Mouse (Mus musculus): ENCODE measurements around the gene Brf1.

Brf1 gene

GRCm38 (mm10) chr12:112976371-112977073, 24.0 kb downstream of the Brf1 start, which contains the start of gene Btbd6:
TSS of gene Btbd6 (plus strand) at chr12:112976482.
- DNase-seq = peak; percentile 95 to 97

DNA sequence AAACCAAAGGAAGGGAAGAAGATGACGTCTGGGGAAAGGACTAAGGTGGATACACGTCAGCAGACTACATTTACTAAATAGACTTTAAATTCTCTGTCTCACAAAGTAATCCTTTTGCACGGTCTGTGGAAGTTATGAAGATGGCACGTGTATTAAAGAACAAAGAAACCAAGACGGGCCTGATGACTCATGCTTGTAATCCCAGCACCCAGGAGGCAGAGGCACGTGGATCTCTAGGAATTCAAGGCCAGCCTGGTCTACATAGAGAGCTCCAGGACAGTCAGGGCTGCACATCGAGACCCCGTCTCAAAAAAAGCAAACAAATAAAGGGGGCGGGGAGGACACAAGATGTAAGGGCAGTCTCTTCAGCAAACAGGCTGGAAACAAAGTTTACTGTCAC, 25.8 kb downstream of the Brf1 start:
- no peak for DNase-seq

GRCm38 (mm10) chr12:112969616-112970015, 30.9 kb downstream of the Brf1 start:
- no peak for DNase-seq

DNA sequence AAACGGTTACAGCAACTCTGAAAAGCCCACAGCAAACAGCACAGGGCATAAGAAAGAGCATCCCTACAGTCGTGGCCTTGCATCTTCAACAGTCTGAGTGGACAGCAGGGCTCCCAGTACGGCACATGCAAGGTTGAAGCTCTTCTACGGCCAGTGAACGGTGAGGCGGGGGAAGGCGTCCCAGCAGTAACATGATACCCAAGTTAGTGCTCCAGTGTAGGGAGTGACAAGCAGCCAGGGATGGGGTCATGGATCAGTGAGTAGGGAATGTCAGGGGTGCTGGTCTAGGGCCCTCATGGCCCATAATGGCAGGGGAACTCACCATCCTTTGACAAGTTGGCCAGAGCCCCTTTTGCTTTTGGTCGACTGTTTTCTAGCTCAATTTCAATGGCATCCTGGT, 31.6 kb downstream of the Brf1 start:
- no peak for DNase-seq

DNA sequence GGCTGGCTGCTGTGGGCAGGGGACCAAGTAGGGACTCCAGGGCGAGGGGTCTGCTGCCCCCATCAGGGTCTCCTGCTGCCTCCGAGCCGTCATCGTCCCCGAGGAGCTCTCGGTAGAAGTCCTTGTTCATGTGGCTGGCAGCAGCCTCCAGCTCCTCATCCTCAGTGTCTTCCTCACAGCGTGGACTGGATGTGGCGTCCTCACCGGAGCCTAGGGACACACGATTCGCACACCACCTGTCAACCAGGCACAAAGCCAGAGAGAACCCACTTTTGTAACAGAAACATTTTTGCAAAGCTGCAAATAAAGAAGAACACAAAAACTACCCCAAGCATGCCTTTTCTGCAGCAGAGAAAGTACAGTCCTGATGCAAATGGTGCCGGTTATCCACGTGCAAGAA, 34.7 kb downstream of the Brf1 start:
- DNase-seq = peak; percentile 62 to 63

DNA sequence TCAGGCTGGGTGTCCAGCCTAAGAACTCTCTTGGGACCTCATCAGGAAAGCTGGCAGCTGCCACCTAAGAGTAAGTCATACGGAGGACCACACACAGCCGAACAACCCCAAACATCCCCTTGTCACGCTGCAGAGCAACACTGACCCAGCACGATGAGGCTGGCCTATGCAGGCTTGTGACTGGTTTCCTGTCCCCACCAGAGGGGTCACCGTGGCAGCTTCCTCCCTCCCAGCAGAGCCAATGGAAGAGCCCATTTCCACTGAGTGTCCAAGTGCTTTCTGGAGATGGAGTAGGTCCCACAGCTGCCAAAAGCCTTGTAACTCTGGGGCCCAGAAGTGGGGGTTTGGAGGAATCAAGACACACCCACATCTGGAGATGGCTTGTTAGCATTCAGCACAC, 38.6 kb downstream of the Brf1 start:
- no peak for DNase-seq

DNA sequence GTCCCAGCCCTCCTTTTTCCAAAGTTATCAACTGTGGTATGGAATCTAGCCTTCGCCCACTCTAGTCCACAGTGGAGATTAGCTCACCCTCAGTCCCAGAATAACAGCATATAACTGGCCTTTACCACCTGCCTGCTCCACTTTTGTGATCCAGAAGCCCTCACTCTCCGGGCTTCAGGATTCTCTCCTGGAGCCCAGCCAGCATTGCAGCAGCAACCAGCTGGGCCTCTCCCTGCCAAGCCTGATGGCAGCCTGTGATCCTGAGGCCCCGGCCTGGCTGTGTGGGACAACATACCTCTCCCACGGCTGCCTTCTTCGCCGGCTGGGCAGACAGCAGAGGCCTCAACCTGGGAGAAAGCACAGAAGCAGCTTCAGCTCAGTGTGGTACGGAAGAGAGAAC, 39.1 kb downstream of the Brf1 start:
- peak; percentile 69 to 83 for DNase-seq

DNA sequence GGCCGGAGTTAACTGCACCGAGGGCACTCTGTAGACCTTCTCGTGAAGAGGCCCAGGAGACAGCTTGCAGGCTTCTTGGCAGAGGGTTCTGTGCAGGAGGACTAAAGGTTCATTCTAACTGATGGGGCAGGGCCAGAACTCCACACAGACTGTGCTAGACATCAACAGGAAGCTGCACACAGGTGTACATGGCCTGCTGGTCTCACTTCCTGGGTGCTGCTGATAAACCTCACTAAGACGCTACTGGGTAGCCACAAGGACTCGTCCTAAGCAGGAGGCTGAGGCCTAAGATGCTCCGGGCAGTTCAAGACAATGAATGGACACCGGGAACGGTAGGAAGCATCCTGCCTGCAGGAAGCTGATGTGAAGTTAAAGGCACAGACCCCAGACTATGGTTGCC, 41.1 kb downstream of the Brf1 start:
- DNase-seq = no peak

GRCm38 (mm10) chr12:112958303-112958702, 42.2 kb downstream of the Brf1 start:
- DNase-seq = peak in 1 of 2 experiments; percentile 66

GRCm38 (mm10) chr12:112955800-112956199, 44.7 kb downstream of the Brf1 start:
- peak; percentile 88 to 91 for DNase-seq

DNA sequence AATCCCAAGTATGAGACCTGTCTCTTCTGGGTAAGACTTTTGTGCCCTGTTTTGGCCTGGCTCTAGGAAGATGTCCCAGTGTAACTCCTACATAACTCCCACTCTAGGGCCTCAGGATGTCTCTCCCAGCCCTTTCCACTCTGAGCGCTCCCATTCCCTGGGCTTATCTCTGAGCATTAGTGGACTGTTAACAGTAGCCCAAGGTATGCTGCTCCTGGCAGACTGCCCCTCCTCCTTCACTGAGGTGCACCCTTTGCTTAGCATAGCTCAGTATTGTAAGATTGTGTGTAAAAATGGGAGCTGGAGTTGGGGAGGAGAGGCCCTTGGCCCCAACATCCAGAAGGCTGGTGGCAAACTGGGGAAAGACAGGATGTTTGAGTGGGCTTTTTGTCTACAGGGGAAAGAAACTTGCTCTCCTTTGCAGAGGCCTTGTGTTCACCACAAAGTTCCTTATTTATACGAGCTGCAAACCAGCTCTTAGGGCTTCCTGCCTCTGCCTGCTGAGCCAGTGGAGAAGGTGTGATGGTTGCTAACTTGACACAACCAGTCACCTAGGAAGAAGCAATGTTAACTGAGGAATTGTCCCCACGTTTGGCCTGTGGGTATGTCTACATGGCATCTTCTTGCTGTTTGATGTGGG, 47.5 kb downstream of the Brf1 start:
- no peak for DNase-seq

DNA sequence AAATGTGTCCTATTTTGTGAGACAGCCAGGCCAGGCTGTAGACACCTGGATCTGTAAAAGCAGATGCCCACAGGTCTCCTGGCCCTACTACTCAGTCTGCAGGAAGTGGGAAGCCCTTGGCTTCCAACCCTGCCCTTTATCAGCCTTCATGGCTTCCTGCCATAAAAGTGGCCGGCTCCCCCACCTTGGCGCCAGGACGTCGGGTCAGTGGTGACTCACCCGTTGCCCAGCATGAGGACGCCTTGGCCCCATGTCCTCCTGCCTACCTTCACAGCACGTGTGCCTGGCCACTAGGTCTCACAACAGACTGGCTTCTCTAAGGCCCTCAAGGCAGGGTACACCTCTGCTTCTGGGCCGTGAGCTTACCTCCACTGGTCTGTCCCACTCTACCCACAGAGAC, 48.1 kb downstream of the Brf1 start:
- peak; percentile 55 to 75 for DNase-seq

DNA sequence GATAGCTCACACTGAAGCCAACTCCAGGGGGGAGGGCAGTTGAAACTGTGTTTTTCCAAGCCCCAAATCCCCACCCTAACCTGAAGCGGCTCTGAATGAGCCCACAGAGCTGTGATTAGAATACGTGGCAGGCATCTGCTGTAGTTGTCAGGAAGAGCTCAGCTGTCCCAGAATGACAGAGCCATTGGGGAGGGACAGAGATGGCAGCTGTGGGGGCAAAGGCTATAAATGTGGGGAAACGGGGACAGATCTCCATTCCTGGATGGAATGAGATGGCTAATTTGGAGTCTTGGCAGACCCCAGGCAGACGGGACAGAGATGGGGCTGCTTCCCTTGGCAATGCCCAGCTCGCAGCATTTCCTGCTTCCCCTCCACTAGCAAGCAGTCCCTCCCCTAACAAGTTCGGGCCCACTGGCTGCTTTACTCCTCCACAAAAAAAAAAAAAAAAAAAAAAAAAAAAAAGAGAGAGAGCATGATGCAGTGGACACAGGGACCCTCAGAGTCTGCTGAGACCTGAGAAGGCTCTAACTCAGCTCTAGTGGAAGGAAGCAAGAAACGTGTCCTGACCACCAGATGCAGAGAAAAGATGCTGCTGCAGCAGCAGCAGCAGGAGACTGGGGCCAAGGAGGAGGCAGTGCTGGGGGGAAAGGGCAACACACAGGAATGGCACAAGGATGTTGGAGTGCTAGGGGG, 49.2 kb downstream of the Brf1 start:
- no peak for DNase-seq

DNA sequence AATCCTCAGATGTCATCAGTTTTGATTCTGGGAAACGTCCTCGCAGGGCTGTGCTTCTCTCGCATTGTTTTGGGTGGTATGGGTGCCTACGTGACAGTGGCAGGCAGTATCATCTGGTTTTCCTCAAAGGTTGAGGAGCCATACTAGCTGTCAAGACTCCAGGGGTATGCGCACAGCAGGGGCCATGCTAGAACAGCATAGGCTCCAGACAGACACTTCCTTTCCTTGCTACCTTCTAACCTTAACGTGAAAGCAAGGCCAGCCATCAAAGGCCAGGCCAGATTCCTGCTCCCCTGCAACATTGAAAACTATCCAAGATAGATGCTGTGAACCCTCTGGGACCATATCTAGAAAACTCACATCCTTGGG, 49.8 kb downstream of the Brf1 start:
- peak in 1 of 2 experiments; percentile 52 for DNase-seq

GRCm38 (mm10) chr12:112950040-112950760, 50.3 kb downstream of the Brf1 start:
- peak; percentile 93 to 96 for DNase-seq

GRCm38 (mm10) chr12:112947307-112947706, 53.2 kb downstream of the Brf1 start:
- peak; percentile 59 to 72 for DNase-seq

DNA sequence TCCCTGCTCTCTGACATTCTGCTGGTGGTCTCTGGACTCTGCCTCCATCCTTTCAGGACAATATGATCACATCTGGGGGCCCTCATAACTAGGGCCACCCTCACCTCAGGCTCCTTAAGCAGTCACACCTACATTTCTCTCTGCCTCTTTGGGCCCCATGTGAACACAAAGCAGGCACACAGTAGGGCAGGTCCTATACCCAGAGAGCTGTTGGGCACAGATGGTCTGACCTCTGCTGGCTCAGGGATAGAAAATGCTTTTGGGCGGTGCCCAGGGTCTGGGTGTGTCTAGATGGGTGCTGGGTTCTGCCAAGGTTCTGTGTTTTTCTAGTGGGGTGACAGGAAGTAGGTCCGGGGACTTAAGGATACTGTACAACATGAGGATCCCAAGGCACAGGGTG, 56.8 kb downstream of the Brf1 start:
- no peak for DNase-seq

DNA sequence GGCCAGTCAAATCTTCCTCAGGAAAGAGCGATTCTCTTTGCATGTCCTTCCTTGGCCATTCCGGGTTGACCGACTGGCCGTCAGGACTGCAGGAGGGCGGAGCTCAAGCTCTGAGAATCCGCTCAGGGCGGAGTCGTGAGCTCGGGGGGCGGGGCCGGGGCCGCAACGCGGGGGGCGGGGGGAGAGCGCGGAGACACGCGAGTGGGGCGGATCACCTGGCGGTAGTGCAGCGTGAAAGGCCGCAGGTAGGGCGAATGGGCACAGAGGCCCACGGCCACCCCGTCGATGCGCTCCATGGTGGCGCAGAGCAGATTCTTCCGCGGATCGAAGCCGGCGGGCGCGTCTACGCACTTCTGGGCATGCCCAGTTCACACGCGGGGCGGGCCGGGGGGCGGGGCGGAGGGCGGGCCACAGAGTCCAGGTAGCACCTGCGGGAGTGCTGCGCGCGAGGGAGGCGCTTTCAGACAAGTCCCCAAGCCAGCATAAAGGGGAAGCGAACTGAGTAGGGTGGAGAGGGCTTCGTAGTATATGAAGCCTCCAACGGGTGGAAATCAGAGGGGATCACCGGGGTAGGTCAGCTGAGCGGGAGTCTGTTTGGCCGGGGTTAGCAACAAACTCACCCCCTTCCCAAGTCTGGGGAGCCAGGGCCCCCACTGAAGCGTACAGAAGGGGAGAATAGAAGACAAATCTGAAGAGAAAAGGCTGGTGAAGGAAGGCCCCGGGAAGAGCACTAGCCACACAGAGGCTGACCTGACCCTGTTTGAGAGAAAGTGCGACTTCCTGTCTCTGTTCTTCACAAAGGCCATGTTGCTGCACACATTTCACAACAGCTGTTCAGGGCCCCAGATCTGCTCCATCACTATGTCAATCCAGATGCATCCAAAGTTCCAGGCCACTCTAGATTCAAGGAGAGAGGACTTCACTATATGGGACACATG, 58.5 kb downstream of the Brf1 start, which contains the start of gene Nudt14:
Nudt14 (minus strand) TSS at position 349 of the 938 bp plus-strand sequence.
- peak; percentile 84 for DNase-seq

- DNase-seq = peak in 1 of 2 experiments; percentile 64
Observed at GRCm38 (mm10) chr12:112941156-112941775, 59.2 kb downstream of the Brf1 start.

DNA sequence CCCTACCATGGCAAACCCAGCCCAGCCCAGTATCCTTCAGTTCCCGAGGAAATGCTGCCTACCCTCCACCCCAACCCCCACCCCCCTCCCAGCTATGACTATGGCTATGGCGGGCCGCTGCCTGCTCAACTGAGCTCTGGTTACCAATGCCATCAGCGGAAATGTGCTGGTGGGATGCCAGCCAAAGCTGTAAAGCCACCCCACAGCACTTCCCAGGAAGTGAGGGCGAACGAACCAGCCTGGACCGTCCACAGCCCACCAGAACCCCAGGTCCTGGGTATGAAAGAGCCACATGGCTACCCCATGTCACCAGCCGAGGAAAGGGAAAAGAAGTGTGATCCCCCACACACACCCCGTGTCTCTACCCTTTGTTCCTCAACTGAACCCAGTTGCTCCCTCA, 59.8 kb downstream of the Brf1 start:
- DNase-seq = no peak

- no peak for DNase-seq
Observed at GRCm38 (mm10) chr12:112940238-112940637, 60.3 kb downstream of the Brf1 start.
